Mouse (Mus musculus): ENCODE results near the gene Gm5105. TPM values are rescaled to one million over a fixed set of nuclear protein-coding genes. Genes with fewer than 3 reads are reported as not detected.

Gene Gm5105
- polyA plus RNA-seq, 1 experiment from 2014 or later, result 0.06 TPM

GRCm38 (mm10) chr3:138058226-138058625, 9.0 kb downstream of the Gm5105 start:
- POLR2A ChIA-PET, result no interaction called here
- no peak for ATAC-seq
- in situ Hi-C loops (cut with MboI; ENCODE audit: low pct_unique_long_range_greater_than_20kb), result no loop called here

GRCm38 (mm10) chr3:138056976-138057375, 10.2 kb downstream of the Gm5105 start:
- ATAC-seq (no peak), DNase-seq (ENCODE audit: low read depth, low spot score) (no peak)
- no peaks in the 10 kb centered on the region for H3K27me3 ChIP-seq
- CTCF ChIA-PET, result interaction anchor here (1.2 to 2.4 kb wide), 3 partner anchors 35 to 66 kb away, joined by 4 to 8 read pairs (median 5); no protein-coding TSS in a partner anchor
- POLR2A ChIA-PET, result no interaction called here
- no peak for TF ChIP-seq CTCF (IDR thresholded peaks at IDR 0.05)
- in situ Hi-C loops (cut with MboI; ENCODE audit: low pct_unique_long_range_greater_than_20kb), result no loop called here

More at GRCm38 (mm10) chr3:138058226-138058625, 9.0 kb downstream of the Gm5105 start:
- no peak for DNase-seq (ENCODE audit: low read depth, low spot score)
- TF ChIP-seq CTCF (IDR thresholded peaks at IDR 0.05), result no peak
- no peaks in the 10 kb centered on the region for H3K27me3 ChIP-seq
- CTCF ChIA-PET, result interaction anchor here (0.8 to 2.4 kb wide), 3 partner anchors 16 to 67 kb away, joined by 3 to 8 read pairs (median 5); no protein-coding TSS in a partner anchor

GRCm38 (mm10) chr3:138053969-138054368, 13.2 kb downstream of the Gm5105 start:
- no peaks in the 10 kb centered on the region for H3K27me3 ChIP-seq
- in situ Hi-C loops (cut with MboI; ENCODE audit: low pct_unique_long_range_greater_than_20kb), result no loop called here
- ATAC-seq (peak; percentile 93), DNase-seq (ENCODE audit: low read depth, low spot score) (peak; percentile 75)
- ChIA-PET POLR2A (no interaction called here), CTCF (no interaction called here)
- TF ChIP-seq CTCF (IDR thresholded peaks at IDR 0.05), result no peak

GRCm38 (mm10) chr3:138051431-138051830, 15.8 kb downstream of the Gm5105 start:
- no peaks in the 10 kb centered on the region for H3K27me3 ChIP-seq
- DNase-seq (ENCODE audit: low read depth, low spot score), result no peak
- POLR2A ChIA-PET, result no interaction called here
- ATAC-seq, result no peak
- no peak for TF ChIP-seq CTCF (IDR thresholded peaks at IDR 0.05)
- CTCF ChIA-PET, result interaction anchor here (1.5 kb wide), 1 partner anchor 10 kb away, joined by 6 read pairs; no protein-coding TSS in a partner anchor
- in situ Hi-C loops (cut with MboI; ENCODE audit: low pct_unique_long_range_greater_than_20kb), result no loop called here

- no peaks in the 10 kb centered on the region for H3K27me3 ChIP-seq
- DNase-seq (ENCODE audit: low read depth, low spot score), result no peak
- TF ChIP-seq CTCF (IDR thresholded peaks at IDR 0.05), result no peak
- POLR2A ChIA-PET, result no interaction called here
- CTCF ChIA-PET, result no interaction called here
- ATAC-seq, result no peak
- in situ Hi-C loops (cut with MboI; ENCODE audit: low pct_unique_long_range_greater_than_20kb), result no loop called here
Observed at GRCm38 (mm10) chr3:138050772-138051171, 16.4 kb downstream of the Gm5105 start.

- no peaks in the 10 kb centered on the region for H3K27me3 ChIP-seq
- ChIA-PET CTCF (no interaction called here), POLR2A (no interaction called here)
- no peak for TF ChIP-seq CTCF (IDR thresholded peaks at IDR 0.05)
- DNase-seq (ENCODE audit: low read depth, low spot score) (no peak), ATAC-seq (no peak)
- in situ Hi-C loops (cut with MboI; ENCODE audit: low pct_unique_long_range_greater_than_20kb), result no loop called here
Observed at GRCm38 (mm10) chr3:138049555-138049954, 17.6 kb downstream of the Gm5105 start.

- ChIA-PET CTCF (no interaction called here), POLR2A (interaction anchor here (0.6 kb wide), 1 partner anchor 155 kb away, joined by 3 read pairs; no protein-coding TSS in a partner anchor)
- in situ Hi-C loops (cut with MboI; ENCODE audit: low pct_unique_long_range_greater_than_20kb), result no loop called here
- DNase-seq (ENCODE audit: low read depth, low spot score), result no peak
- no peak for TF ChIP-seq CTCF (IDR thresholded peaks at IDR 0.05)
- ATAC-seq, result peak; percentile 27
- no peaks in the 10 kb centered on the region for H3K27me3 ChIP-seq
Observed at GRCm38 (mm10) chr3:138043316-138043715, 23.9 kb downstream of the Gm5105 start.

GRCm38 (mm10) chr3:138041591-138042301, 25.4 kb downstream of the Gm5105 start:
- TF ChIP-seq CTCF (IDR thresholded peaks at IDR 0.05), result no peak
- H3K27me3 ChIP-seq, result no peaks in the 10 kb centered on the region
- ATAC-seq (no peak), DNase-seq (ENCODE audit: low read depth, low spot score) (no peak)
- in situ Hi-C loops (cut with MboI; ENCODE audit: low pct_unique_long_range_greater_than_20kb), result no loop called here
- CTCF ChIA-PET, result interaction anchor here (0.7 to 1.7 kb wide), 3 partner anchors 8 to 50 kb away, joined by 3 to 4 read pairs (median 4); no protein-coding TSS in a partner anchor
- POLR2A ChIA-PET, result interaction anchor here (0.6 to 0.9 kb wide), 2 partner anchors 13 to 102 kb away, joined by 3 read pairs; no protein-coding TSS in a partner anchor

- no peak for TF ChIP-seq CTCF (IDR thresholded peaks at IDR 0.05)
- ChIA-PET CTCF (interaction anchor here (0.7 to 1.7 kb wide), 2 partner anchors 8 to 18 kb away, joined by 3 to 4 read pairs; no protein-coding TSS in a partner anchor), POLR2A (no interaction called here)
- DNase-seq (ENCODE audit: low read depth, low spot score) (no peak), ATAC-seq (no peak)
- no peaks in the 10 kb centered on the region for H3K27me3 ChIP-seq
- in situ Hi-C loops (cut with MboI; ENCODE audit: low pct_unique_long_range_greater_than_20kb), result no loop called here
Observed at GRCm38 (mm10) chr3:138040938-138041337, 26.2 kb downstream of the Gm5105 start.

- DNase-seq (ENCODE audit: low read depth, low spot score), result no peak
- TF ChIP-seq CTCF (IDR thresholded peaks at IDR 0.05), result no peak
- ChIA-PET CTCF (interaction anchor here (0.8 to 1.4 kb wide), 5 partner anchors 7 to 43 kb away, joined by 3 to 4 read pairs (median 3); no protein-coding TSS in a partner anchor), POLR2A (no interaction called here)
- in situ Hi-C loops (cut with MboI; ENCODE audit: low pct_unique_long_range_greater_than_20kb), result no loop called here
- no peaks in the 10 kb centered on the region for H3K27me3 ChIP-seq
- ATAC-seq, result no peak
Observed at GRCm38 (mm10) chr3:138033986-138034385, 33.2 kb downstream of the Gm5105 start.

- DNase-seq (ENCODE audit: low read depth, low spot score) (no peak), ATAC-seq (no peak)
- TF ChIP-seq CTCF (IDR thresholded peaks at IDR 0.05), result no peak
- CTCF ChIA-PET, result interaction anchor here (0.9 to 2.5 kb wide), 2 partner anchors 39 to 114 kb away, joined by 3 to 7 read pairs; partner anchors contain the start of gene Mttp
- in situ Hi-C loops (cut with MboI; ENCODE audit: low pct_unique_long_range_greater_than_20kb), result no loop called here
- POLR2A ChIA-PET, result no interaction called here
- no peaks in the 10 kb centered on the region for H3K27me3 ChIP-seq
Observed at GRCm38 (mm10) chr3:138030563-138030962, 36.6 kb downstream of the Gm5105 start.
